Mouse (Mus musculus): ENCODE measurements around the gene Zpr1.

The Zpr1 gene

DNA sequence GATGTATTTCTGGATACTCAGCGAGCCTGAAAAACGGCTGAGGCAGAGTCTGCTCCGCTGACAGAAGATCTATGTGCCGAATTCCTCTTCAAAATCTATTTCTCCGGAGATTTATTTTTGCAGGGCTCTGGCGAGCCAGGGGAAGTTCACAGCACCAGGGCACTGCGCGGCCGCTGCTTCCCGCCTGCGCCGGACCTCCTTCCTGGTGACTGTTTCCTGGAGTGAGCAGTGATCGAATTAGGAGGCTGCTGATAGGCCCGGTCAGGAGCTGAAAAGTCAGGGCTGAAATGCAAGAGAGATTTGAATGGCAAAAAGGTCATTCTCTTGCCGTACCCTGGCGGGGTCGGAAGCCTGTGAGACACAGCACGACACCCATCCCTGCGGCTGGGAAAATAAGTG is 56.4 kb downstream of the Zpr1 start:
- in situ Hi-C loops (cut with MboI, MseI): no loop called here

- in situ Hi-C loops (cut with MboI, MseI): no loop called here
Observed at GRCm38 (mm10) chr9:46329801-46330585, 57.1 kb downstream of the Zpr1 start.

DNA sequence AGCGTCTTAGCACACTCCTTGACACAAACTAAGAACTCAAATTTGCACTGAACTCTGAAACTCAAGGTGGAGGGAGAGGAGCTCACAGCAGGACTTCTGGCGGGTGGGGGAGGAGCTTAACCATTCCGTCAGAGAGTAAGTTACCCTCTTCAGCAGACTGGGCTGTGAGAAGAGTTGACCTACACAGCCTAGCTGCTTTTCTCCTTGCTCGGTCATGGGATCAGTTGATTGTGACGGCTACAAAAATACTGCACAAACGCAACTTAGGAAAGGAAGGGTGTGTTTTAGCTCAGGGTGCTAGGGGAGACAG is 57.7 kb downstream of the Zpr1 start:
- in situ Hi-C loops (cut with MboI, MseI): no loop called here

- in situ Hi-C loops (cut with MboI, MseI): no loop called here
Observed at GRCm38 (mm10) chr9:46331301-46331700, 58.4 kb downstream of the Zpr1 start.

Data from T-helper 1 cell (primary cell).